Mouse (Mus musculus): Measurements from ENCODE around the gene Psmd14.

The Psmd14 gene

GRCm38 (mm10) chr2:61711108-61712040 lies at the start of gene Psmd14:
Gene Psmd14, plus strand, starts transcription at chr2:61711694.
- in situ Hi-C loops (cut with MboI, MseI): no loop called here

GRCm38 (mm10) chr2:61662833-61663232 lies 48.7 kb upstream of the Psmd14 start:
- in situ Hi-C loops (cut with MboI, MseI): loop anchor here in 1 of 2 experiments (5.0 to 25.0 kb wide), 2 partner anchors 304 to 624 kb away; no protein-coding TSS in a partner anchor

- in situ Hi-C loops (cut with MboI, MseI): loop anchor here in 1 of 2 experiments (5.0 to 25.0 kb wide), 2 partner anchors 304 to 624 kb away; no protein-coding TSS in a partner anchor
Measured at GRCm38 (mm10) chr2:61663573-61664241, 47.8 kb upstream of the Psmd14 start.

GRCm38 (mm10) chr2:61667420-61667819 lies 44.1 kb upstream of the Psmd14 start:
- in situ Hi-C loops (cut with MboI, MseI): loop anchor here in 1 of 2 experiments (5.0 to 25.0 kb wide), 2 partner anchors 140 to 620 kb away; no protein-coding TSS in a partner anchor

- in situ Hi-C loops (cut with MboI, MseI): loop anchor here in 1 of 2 experiments (5.0 to 25.0 kb wide), 2 partner anchors 139 to 619 kb away; no protein-coding TSS in a partner anchor
Measured at GRCm38 (mm10) chr2:61668260-61668659, 43.2 kb upstream of the Psmd14 start.

GRCm38 (mm10) chr2:61674555-61674954 lies 36.9 kb upstream of the Psmd14 start:
- in situ Hi-C loops (cut with MboI, MseI): loop anchor here (5.0 to 25.0 kb wide), 3 partner anchors 298 to 613 kb away; no protein-coding TSS in a partner anchor

GRCm38 (mm10) chr2:61681572-61681971 lies 29.9 kb upstream of the Psmd14 start:
- in situ Hi-C loops (cut with MboI, MseI): no loop called here

- in situ Hi-C loops (cut with MboI, MseI): no loop called here
Measured at GRCm38 (mm10) chr2:61686533-61686932, 25.0 kb upstream of the Psmd14 start.

- in situ Hi-C loops (cut with MboI, MseI): no loop called here
Measured at GRCm38 (mm10) chr2:61689086-61689485, 22.4 kb upstream of the Psmd14 start.

- in situ Hi-C loops (cut with MboI, MseI): no loop called here
Measured at GRCm38 (mm10) chr2:61709570-61709969, 1.9 kb upstream of the Psmd14 start.

GRCm38 (mm10) chr2:61712526-61712925 lies 1.0 kb downstream of the Psmd14 start:
- in situ Hi-C loops (cut with MboI, MseI): no loop called here

GRCm38 (mm10) chr2:61722401-61722982 lies 11.0 kb downstream of the Psmd14 start:
- in situ Hi-C loops (cut with MboI, MseI): no loop called here

- in situ Hi-C loops (cut with MboI, MseI): no loop called here
Measured at GRCm38 (mm10) chr2:61732802-61733486, 21.4 kb downstream of the Psmd14 start.

GRCm38 (mm10) chr2:61734175-61734574 lies 22.7 kb downstream of the Psmd14 start:
- in situ Hi-C loops (cut with MboI, MseI): no loop called here

GRCm38 (mm10) chr2:61746051-61746450 lies 34.6 kb downstream of the Psmd14 start:
- in situ Hi-C loops (cut with MboI, MseI): no loop called here

GRCm38 (mm10) chr2:61746580-61746979 lies 35.1 kb downstream of the Psmd14 start:
- in situ Hi-C loops (cut with MboI, MseI): no loop called here

GRCm38 (mm10) chr2:61747411-61747810 lies 35.9 kb downstream of the Psmd14 start:
- in situ Hi-C loops (cut with MboI, MseI): no loop called here

- in situ Hi-C loops (cut with MboI, MseI): no loop called here
Measured at GRCm38 (mm10) chr2:61750702-61751101, 39.2 kb downstream of the Psmd14 start.

- in situ Hi-C loops (cut with MboI, MseI): no loop called here
Measured at GRCm38 (mm10) chr2:61751286-61751685, 39.8 kb downstream of the Psmd14 start.

GRCm38 (mm10) chr2:61752362-61752761 lies 40.9 kb downstream of the Psmd14 start:
- in situ Hi-C loops (cut with MboI, MseI): no loop called here

GRCm38 (mm10) chr2:61754989-61755388 lies 43.5 kb downstream of the Psmd14 start:
- in situ Hi-C loops (cut with MboI, MseI): no loop called here
